Mouse (Mus musculus) ES-Bruce4 (cell line): ENCODE data around the gene Dguok.

Source experiments
- CTCF ChIP-seq: IDR thresholded peaks from one replicate; pipeline ENCODE4 v1.8.1; 2011; ENCODE audit warnings: low read depth, low read length
- POLR2A ChIP-seq: IDR thresholded peaks from one replicate; pipeline ENCODE4 v1.8.1; 2011; ENCODE audit warnings: low read length; ENCODE audit not compliant: insufficient read depth

DNA sequence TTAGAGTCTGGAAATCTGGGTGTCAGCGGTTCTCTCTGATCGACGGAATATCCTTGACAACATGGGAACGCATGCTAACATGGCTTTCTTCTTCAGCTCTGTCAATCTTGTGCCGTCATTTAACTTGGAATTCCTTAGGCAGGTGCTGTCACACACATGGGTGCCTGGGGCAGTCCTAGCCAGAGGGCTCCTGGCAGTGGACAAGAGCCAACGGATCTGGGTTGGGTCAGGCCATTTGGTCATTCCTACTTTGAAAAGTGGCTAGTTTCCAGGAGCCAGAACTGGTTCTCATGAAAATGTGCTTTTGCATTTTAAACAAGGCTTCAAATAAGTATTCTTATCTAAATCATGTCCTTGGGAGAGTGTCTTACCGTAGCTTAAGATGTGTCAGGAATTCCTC is 35.0 kb downstream of the Dguok start:
- no peak for TF ChIP-seq CTCF
- no peak for TF ChIP-seq POLR2A
